Mouse (Mus musculus) macrophage (primary cell): ENCODE data around the gene Arcn1. TPM values are rescaled to one million over a fixed set of nuclear protein-coding genes. Genes with fewer than 3 reads are reported as not detected.

Experiments
- H3K27ac ChIP-seq: fragments of 350-480 bp; formaldehyde crosslinking; 2 replicates; pipeline ENCODE4 v1.9.0; 2021
- H3K36me3 ChIP-seq: fragments of 350-480 bp; formaldehyde crosslinking; 2 replicates; pipeline ENCODE4 v1.9.0; 2021; ENCODE audit errors: inconsistent target
- H3K4me3 ChIP-seq: fragments of 350-480 bp; formaldehyde crosslinking; 2 replicates; pipeline ENCODE4 v1.9.0; 2021; ENCODE audit errors: inconsistent target
- H3K79me2 ChIP-seq: fragments of 350-480 bp; formaldehyde crosslinking; 2 replicates; pipeline ENCODE4 v1.9.0; 2021; ENCODE audit errors: inconsistent target
- WGBS: methylation state at CpG from one replicate; pipeline ENCODE4 v1.1.7; 2026; ENCODE audit warnings: inconsistent platforms; ENCODE audit not compliant: missing documents; 5-methylcytosine and 5-hydroxymethylcytosine counted together
- polyA plus RNA-seq: library from polyadenylated mRNA; stranded (reverse); fragments of 250-400 nt; gene quantifications from 3 replicates; pipeline ENCODE4 v1.2.4, GENCODE M21; 2018; ENCODE audit warnings: inconsistent platforms

Arcn1 gene
- polyA plus RNA-seq, 1 experiment from 2014 or later: 187 TPM

DNA sequence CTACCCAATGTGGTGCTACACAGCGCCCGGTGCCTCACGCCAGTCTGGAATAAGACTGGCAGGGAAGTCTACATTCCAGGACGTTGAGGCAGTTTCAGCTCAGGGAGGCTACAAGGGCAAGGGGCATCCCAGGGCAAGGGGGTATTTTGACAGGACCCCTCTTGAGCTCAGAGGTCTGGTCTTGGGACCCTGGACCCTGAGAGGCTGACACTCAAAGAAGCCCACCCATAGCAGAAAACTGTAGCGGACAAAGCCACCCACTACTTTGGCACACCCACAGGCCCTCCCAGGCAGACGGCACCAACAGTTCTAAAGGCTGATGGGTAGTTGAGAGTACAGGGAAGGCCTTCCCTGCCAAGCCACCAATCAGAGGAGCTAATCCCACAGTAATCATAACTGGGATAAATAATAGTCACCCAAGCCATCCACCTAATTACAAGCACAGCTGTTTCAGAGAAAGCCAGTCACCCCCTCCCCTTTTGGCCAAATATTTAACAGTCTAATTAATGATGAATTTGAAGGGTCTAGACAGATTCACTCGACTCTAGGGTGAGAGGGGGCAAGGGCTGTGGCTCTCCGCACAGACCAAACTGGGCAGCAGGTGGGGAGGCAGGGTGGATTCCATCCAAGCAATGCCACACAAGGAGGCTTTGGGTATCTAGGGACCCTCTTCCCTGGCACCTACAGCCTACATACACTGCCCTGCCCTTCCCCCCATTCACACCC, 47.9 kb downstream of the Arcn1 start:
- H3K4me3 ChIP-seq: no peak overlapping the region
- H3K27ac ChIP-seq: no peak overlapping the region
- WGBS: 91% methylated on average over 7 of the region's 8 CpGs
- H3K36me3 ChIP-seq: no peaks in the 10 kb centered on the region
- H3K79me2 ChIP-seq: no peaks in the 10 kb centered on the region

DNA sequence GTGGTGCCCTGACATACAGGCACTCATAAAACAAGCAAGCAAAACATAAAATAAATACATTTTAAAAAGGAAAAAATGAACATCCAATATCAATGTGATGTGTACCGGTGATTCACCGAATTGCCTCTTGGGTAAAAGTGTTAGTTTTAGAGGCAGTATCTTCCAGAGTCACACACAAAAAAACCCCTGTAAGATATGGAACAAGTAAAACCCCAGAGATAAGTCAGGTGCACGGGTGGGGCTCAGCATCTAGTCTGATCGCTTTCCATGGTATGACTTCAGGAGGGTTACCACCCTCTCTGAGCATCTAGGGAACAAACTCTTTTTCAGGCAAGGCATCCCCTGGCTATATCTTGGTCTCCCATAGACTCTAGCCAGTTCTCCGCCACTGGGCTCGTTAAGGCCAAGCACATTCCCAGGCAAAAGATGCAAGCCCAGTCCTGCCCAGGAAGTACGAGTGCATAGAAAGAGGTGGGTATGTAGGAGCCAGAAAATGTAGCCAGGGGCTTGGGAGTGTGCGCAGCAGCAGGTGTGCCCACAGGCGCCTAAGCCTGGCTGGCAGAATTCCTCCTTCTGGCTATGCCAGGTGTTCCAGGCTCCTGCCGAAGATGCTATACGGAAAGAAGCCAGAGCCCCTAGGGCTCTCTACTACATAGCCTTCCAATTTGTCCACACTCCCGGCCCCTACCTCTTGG, 48.6 kb downstream of the Arcn1 start:
- no peaks in the 10 kb centered on the region for H3K36me3 ChIP-seq
- H3K4me3 ChIP-seq: no peak overlapping the region
- no peak overlapping the region for H3K27ac ChIP-seq
- no peaks in the 10 kb centered on the region for H3K79me2 ChIP-seq
- WGBS: 98% methylated on average over 12 of the region's 12 CpGs

DNA sequence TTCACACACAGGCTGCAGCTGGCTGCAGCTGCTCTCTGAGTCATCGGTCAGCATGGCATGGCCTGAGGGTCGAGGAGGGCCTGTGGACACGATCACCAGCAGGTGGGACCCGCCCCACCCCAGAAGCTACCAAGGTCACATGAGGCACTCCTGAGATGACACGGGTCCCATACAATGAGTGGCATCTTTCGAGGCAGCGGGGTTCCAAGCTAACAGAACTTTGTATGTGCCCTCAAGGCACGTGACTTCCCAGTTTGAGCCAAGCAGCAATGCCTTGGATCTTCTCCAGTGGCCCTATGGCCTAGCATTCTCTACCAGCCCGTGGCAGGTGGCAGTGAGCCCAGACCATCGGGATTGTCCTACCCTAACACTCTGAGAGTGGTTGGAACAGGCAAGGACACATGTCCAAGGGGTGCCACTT, 49.8 kb downstream of the Arcn1 start:
- H3K4me3 ChIP-seq: no peak overlapping the region
- no peak overlapping the region for H3K27ac ChIP-seq
- 86% methylated on average over 10 of the region's 10 CpGs for WGBS
- H3K36me3 ChIP-seq: no peaks in the 10 kb centered on the region
- H3K79me2 ChIP-seq: no peaks in the 10 kb centered on the region

DNA sequence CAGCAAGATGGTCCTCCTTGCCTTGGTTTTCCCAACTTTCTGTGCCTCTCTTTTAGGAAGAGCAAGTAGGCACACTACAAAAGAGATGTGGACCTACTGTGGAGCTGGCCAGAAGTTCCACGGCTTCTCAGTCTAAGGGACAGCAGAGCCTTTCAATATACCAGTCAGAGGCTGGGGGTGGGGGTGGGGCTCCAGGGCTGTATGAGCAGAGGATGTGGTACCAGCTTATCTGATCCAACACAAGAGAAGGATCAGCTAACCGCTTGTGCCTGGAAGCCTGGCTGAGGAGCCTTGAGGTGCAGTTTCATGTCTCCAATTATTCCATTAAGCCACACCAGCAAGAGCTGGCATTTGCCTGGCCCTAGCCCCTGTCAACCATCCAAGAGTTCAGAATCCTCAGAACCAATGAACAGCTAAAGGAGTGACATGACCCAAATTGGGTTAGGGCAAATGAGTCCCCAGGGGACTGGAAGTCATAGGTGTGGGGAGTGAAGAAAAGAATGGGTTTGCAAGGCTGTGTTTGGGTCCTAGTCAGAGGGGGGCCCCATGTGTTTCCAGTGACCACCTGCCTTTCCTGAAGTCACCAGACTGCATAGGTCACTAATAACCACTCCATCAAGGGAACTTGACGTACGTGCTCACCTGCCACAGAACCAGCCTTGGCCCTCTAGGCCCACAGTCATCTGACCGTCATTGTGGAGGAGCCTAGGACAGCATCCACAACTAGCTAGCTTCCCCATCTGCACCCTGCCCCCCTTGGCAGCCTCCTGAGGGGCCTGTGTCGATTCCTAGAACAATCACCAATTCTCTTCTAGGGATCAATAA, 50.4 kb downstream of the Arcn1 start:
- no peak overlapping the region for H3K27ac ChIP-seq
- 83% methylated on average over 6 of the region's 6 CpGs for WGBS
- no peaks in the 10 kb centered on the region for H3K36me3 ChIP-seq
- H3K79me2 ChIP-seq: no peaks in the 10 kb centered on the region
- H3K4me3 ChIP-seq: no peak overlapping the region

DNA sequence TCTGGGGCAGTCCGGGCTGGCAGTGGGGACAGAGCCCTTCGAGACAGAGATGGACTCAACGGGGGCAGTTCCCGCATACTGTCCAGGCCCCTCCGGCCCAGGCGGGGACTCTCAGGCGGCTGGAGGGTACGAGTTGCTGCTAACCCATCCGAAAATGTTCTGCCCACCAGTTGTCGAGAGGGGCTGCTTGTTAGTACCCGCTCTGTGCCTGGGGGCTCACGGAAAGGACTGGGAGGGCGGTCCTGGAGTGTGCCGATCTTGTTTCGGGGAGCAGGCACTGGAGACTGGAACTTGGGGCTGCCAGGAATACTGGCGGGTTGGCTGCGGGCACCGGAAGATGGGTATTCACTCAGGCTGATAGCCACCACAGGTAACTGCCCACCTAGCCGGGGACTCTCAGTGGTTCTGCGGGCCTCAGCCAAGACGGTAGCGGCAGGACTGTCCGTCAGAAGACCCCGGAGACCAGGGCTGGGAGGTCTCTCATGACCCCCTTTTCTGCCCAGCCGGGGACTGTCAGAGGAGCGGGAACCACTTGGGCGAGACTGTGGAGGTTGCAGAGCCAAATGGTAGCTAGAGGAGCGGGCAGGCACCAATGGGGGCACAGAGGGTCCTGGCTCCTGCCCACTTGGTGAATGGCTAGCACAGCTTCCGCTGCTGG, 51.8 kb downstream of the Arcn1 start:
- Histone ChIP-seq H3K4me3 (no peak overlapping the region), H3K27ac (no peak overlapping the region)
- WGBS: 95% methylated on average over 28 of the region's 29 CpGs

DNA sequence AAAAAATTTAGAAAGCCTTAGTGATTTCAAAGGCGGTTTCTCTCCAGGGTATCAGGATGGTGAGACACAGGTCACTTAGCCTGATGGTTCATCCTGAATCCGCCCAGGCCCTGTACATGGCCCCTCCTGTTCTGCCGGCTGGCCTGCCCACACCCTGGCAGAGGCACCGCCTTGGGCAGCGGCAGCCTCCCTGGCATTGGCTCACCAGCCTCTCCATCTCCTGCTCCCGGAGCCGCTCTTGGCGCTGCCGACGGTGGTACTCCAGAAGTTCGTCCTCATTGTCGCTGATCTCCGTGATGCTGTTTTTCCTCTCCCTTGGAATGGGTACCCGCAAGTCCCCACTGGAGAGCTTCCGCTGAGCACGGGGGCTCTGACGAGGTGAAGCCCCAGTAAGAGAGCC, 52.5 kb downstream of the Arcn1 start:
- 96% methylated on average over 17 of the region's 17 CpGs for WGBS
- no peaks in the 10 kb centered on the region for H3K79me2 ChIP-seq
- H3K36me3 ChIP-seq: no peaks in the 10 kb centered on the region
- H3K4me3 ChIP-seq: no peak overlapping the region
- H3K27ac ChIP-seq: no peak overlapping the region

More for the DNA sequence above, 51.8 kb downstream of the Arcn1 start:
- Histone ChIP-seq H3K36me3 (no peaks in the 10 kb centered on the region), H3K79me2 (no peaks in the 10 kb centered on the region)

DNA sequence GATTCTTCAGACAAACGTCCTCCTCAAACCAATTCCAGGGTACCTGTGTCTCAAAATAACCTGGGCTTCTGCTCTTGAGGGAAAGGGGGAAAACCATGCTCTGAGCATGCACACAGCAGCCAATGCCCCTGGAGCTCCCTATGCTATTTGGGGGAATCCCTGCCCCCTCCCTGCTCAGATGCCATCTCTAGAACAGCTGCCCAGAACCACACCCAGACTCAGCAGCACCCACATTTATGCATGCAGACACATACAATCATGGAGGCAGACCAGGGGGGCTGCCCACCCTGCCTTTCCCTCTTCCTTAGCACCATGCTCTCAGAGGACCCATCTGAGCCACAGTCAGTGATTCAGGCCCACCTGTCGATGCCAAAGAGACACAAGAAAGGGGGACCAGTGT, 54.1 kb downstream of the Arcn1 start:
- no peak overlapping the region for H3K27ac ChIP-seq
- H3K36me3 ChIP-seq: no peaks in the 10 kb centered on the region
- no peaks in the 10 kb centered on the region for H3K79me2 ChIP-seq
- 89% methylated on average over 2 of the region's 2 CpGs for WGBS
- no peak overlapping the region for H3K4me3 ChIP-seq

DNA sequence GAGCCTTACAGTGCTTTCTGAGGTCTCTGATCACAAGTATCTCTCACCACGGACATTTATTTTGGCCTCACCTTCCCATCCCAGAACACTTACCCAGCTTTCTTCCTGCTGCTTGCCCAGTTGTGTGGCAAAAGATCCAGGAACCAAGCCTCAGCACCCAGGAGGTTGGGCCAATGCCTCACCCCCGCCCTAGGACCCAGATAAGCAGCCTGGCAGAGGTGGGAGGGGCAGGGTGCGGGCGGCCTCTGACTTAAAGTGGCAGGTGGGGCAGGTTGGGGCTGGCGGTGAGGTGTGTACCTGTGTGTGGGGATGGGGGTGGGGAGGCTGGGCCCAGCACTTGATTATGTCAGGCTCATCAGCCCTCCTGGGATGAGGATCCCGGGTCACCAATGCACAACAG, 54.6 kb downstream of the Arcn1 start:
- Histone ChIP-seq H3K27ac (no peak overlapping the region), H3K79me2 (no peaks in the 10 kb centered on the region), H3K36me3 (no peaks in the 10 kb centered on the region), H3K4me3 (no peak overlapping the region)
- 96% methylated on average over 6 of the region's 6 CpGs for WGBS

DNA sequence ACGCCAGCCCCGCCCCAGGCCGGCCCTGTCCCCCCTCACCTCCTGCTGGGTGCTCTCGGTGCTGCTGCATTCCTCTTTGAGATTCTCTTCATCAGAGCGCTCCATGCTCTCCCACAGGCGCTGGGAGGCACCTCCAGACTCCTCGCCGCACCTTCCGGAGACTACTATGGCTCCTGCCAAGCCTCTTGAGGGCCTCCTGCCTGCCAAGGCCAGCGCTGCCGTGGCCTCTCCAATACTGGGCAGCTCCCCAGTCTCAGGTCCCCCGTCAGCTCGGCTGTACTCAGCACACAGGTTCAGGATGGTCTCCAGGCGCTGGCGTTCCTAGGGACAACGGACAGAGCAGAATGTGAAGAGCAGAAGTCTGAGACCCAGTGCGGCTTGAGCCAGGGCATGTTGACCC, 56.0 kb downstream of the Arcn1 start:
- H3K4me3 ChIP-seq: no peak overlapping the region
- H3K36me3 ChIP-seq: no peaks in the 10 kb centered on the region
- no peaks in the 10 kb centered on the region for H3K79me2 ChIP-seq
- 93% methylated on average over 17 of the region's 17 CpGs for WGBS
- H3K27ac ChIP-seq: no peak overlapping the region

DNA sequence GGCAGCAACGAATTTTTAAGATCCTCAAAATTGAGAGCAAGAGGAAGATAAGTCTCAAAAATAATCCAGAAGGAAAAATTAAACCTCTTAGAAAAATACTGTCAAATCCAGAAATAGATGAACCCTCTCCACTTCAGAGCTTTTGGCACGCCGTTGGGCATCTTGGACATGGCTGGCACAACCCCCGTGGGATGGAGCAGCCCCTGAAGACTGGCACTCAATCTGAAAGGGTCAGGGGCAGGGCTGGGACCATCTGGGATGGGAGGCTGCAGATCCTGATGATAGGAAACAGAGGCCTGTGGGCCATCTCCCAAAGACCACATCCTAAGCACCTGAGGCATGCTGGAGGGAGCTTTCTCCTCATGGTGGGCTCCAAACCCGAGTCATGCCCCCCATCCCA, 57.4 kb downstream of the Arcn1 start:
- no peak overlapping the region for H3K4me3 ChIP-seq
- no peak overlapping the region for H3K27ac ChIP-seq
- no peaks in the 10 kb centered on the region for H3K36me3 ChIP-seq
- whole genome bisulfite sequencing: 88% methylated on average over 5 of the region's 5 CpGs
- no peaks in the 10 kb centered on the region for H3K79me2 ChIP-seq

DNA sequence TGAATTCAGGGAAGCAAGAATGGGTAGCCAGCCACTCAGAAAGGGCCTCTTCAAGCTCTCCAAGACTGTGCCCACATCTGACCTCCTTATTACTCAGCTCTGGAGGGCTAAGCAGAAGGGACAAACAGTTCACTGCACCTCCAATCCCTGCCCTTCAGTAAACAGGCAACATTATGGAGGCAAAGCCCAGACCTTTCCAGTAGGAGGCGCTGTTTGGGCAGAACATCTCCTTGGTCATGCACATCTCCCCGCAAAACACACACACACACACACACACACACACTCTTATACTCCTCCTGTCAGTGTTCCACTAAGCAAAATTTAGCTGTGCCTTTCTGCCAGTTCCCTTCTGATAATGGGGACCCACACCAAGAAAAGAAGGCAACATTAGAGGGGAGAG, 58.0 kb downstream of the Arcn1 start:
- H3K4me3 ChIP-seq: no peak overlapping the region
- WGBS: 100% methylated on average over 2 of the region's 2 CpGs
- no peak overlapping the region for H3K27ac ChIP-seq
- no peaks in the 10 kb centered on the region for H3K36me3 ChIP-seq
- H3K79me2 ChIP-seq: no peaks in the 10 kb centered on the region

DNA sequence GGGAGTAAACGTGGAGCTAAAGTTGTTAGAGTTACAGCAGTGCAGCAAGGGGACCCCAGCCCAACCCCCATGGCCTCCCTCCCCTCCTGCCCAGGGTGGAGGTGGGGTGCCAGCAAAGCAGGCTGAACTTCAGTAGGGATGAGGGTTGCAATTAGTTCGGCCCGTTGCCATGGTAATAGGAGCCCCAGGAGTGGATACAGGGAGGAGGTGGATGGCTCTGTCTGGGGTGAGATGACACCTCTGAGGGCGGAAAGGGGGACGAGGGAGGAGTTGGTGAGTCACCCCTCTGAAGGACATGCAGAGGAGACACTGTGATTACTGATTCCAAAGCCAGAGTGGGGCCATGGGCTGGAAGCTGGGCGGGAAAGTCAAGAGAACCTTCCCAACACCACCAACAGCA, 58.7 kb downstream of the Arcn1 start:
- H3K36me3 ChIP-seq: no peaks in the 10 kb centered on the region
- H3K79me2 ChIP-seq: no peaks in the 10 kb centered on the region
- H3K27ac ChIP-seq: no peak overlapping the region
- 70% methylated on average over 6 of the region's 6 CpGs for WGBS
- no peak overlapping the region for H3K4me3 ChIP-seq

DNA sequence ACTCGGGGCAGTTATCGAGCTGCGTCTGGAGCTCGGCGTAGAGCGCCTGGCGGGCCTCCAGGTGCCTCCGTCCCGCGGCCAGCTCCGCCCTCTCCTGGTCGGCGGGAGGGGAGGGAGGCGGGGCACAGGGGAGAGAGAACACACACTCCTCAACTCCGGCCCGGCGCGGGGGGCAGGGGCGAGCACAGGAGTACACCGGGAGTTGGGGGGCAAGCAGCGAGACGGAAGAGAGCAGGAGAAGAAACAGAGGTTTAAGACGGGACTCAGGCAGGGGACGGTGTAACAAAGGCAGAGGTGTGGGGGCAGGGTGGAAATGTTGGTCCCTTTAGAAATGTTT, 59.2 kb downstream of the Arcn1 start:
- Histone ChIP-seq H3K4me3 (no peak overlapping the region), H3K36me3 (no peaks in the 10 kb centered on the region), H3K79me2 (no peaks in the 10 kb centered on the region), H3K27ac (no peak overlapping the region)
- WGBS: 3% methylated on average over 13 of the region's 24 CpGs

DNA sequence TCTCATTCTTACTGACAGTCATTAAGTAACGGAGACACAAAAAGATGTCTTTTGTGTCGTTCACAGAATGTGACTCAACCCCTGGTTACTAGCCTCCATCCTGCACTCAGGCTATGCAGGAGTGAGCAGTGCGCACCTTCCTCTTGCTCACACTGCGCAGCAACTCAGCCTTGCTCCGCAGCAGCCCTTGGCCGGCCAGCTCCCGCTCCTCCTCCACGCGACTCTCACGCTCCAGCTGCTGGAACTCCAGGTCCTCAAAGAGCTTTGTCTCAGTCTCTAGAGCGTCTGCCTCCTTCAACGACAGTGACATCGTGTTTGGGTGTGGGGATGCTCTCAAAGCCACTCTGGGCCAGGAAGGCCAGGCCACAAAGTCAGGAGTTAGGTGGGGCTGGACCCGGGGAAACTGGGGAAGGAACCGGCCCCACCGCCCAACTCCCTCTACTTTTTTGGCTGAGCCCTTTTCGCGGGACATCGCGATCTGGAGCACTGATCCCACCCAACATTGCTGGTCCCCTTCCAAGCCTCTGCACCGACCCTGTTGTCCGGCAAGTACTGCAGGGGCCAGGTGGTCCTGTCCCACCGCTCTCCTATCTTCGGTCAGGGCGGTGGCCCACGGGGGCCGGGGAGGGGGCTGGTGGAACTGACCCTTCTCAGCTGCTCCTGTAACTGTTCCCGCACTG, 59.8 kb downstream of the Arcn1 start:
- 32% methylated on average over 22 of the region's 28 CpGs for WGBS
- no peak overlapping the region for H3K27ac ChIP-seq
- H3K4me3 ChIP-seq: no peak overlapping the region

More for the DNA sequence above, 59.8 kb downstream of the Arcn1 start:
- Histone ChIP-seq H3K79me2 (no peaks in the 10 kb centered on the region), H3K36me3 (no peaks in the 10 kb centered on the region)
